Mouse (Mus musculus) embryonic facial prominence, embryonic 13.5 days (tissue): Measurements from ENCODE around the gene Arhgef19. TPM values are rescaled to one million over a fixed set of nuclear protein-coding genes. Genes with fewer than 3 reads are reported as not detected.

Experiments used
- ATAC-seq: fragments of 200-750 bp; cut with Nextera tagmentation; 2 replicates; pipeline ENCODE4 v1.8.0; 2017; ENCODE audit warnings: low read depth; ENCODE audit not compliant: insufficient number of reproducible peaks, insufficient read depth, low FRiP score, low TSS enrichment
- H3K27ac ChIP-seq: fragments of 300-500 bp; sonication (generic); 2 replicates; pipeline ENCODE4 v1.5.1; 2015; ENCODE audit warnings: moderate library complexity, mild to moderate bottlenecking, inconsistent platforms
- H3K27me3 ChIP-seq: fragments of 300-500 bp; sonication (generic); 2 replicates; pipeline ENCODE4 v1.6.1; 2015; ENCODE audit warnings: mild to moderate bottlenecking, inconsistent platforms
- H3K36me3 ChIP-seq: fragments of 300-500 bp; sonication (generic); 2 replicates; pipeline ENCODE4 v1.6.1; 2015; ENCODE audit warnings: mild to moderate bottlenecking, inconsistent platforms
- H3K4me1 ChIP-seq: fragments of 300-500 bp; sonication (generic); 2 replicates; pipeline ENCODE4 v1.6.1; 2015; ENCODE audit warnings: inconsistent platforms
- H3K4me2 ChIP-seq: fragments of 300-500 bp; sonication (generic); 2 replicates; pipeline ENCODE4 v1.6.1; 2015; ENCODE audit warnings: moderate library complexity, mild to moderate bottlenecking, inconsistent platforms
- H3K4me3 ChIP-seq: fragments of 300-500 bp; sonication (generic); 2 replicates; pipeline ENCODE4 v1.5.1; 2015; ENCODE audit warnings: mild to moderate bottlenecking, inconsistent platforms
- H3K9ac ChIP-seq: fragments of 300-500 bp; sonication (generic); 2 replicates; pipeline ENCODE4 v1.6.1; 2015; ENCODE audit warnings: mild to moderate bottlenecking, inconsistent platforms
- H3K9me3 ChIP-seq: fragments of 300-500 bp; sonication (generic); 2 replicates; pipeline ENCODE4 v1.6.1; 2016; ENCODE audit warnings: inconsistent platforms
- WGBS: fragments of 180-500 bp; shearing (Covaris S2); methylation state at CpG from one replicate; pipeline ENCODE4 v1.1.7; 2015; ENCODE audit warnings: mixed read lengths; 5-methylcytosine and 5-hydroxymethylcytosine counted together
- polyA plus RNA-seq: library from polyadenylated mRNA; unstranded; fragments of >200 nt; fragmentation: Nextera tagmentation; extraction: Ambion mirVana; gene quantifications from 2 replicates; pipeline ENCODE4 v1.2.1, GENCODE M21; 2015

Gene Arhgef19
- polyA plus RNA-seq, 1 experiment from 2014 or later = 18.9 TPM

- no peak overlapping the region for H3K4me3 ChIP-seq
- peaks cover 33% of the 10 kb centered on the region for H3K4me1 ChIP-seq
- peaks cover 81% of the 10 kb centered on the region for H3K27me3 ChIP-seq
- no peaks in the 10 kb centered on the region for H3K9me3 ChIP-seq
- H3K9ac ChIP-seq = peak overlapping the region; percentile 41
- WGBS = 6% methylated on average over 15 of the region's 15 CpGs
- peak overlapping the region; percentile 42 for H3K4me2 ChIP-seq
- 0 out of 2 replicates have a peak overlapping the region, but pooled peaks have one; percentile 30 for H3K27ac ChIP-seq
- H3K36me3 ChIP-seq = no peaks in the 10 kb centered on the region
- ATAC-seq = no peak
Observed at GRCm38 (mm10) chr4:141287518-141288004, 48.3 kb downstream of the Arhgef19 start.

GRCm38 (mm10) chr4:141288152-141288551 lies 48.9 kb downstream of the Arhgef19 start:
- no peak for ATAC-seq
- H3K4me1 ChIP-seq = peaks cover 33% of the 10 kb centered on the region

GRCm38 (mm10) chr4:141291571-141292375 lies 52.5 kb downstream of the Arhgef19 start:
- Histone ChIP-seq H3K4me1 (peaks cover 43% of the 10 kb centered on the region), H3K9ac (peak overlapping the region; percentile 58), H3K4me3 (peak overlapping the region; percentile 34), H3K9me3 (no peaks in the 10 kb centered on the region), H3K4me2 (peak overlapping the region; percentile 67), H3K27me3 (peaks cover 92% of the 10 kb centered on the region), H3K27ac (no peak overlapping the region), H3K36me3 (no peaks in the 10 kb centered on the region)
- 2% methylated on average over 47 of the region's 47 CpGs for WGBS
- ATAC-seq = no peak

More at GRCm38 (mm10) chr4:141288152-141288551, 48.9 kb downstream of the Arhgef19 start:
- 40% methylated on average over 8 of the region's 8 CpGs for WGBS
- Histone ChIP-seq H3K4me3 (no peak overlapping the region), H3K27me3 (peaks cover 87% of the 10 kb centered on the region), H3K9me3 (no peaks in the 10 kb centered on the region), H3K4me2 (no peak overlapping the region), H3K27ac (no peak overlapping the region), H3K9ac (no peak overlapping the region), H3K36me3 (no peaks in the 10 kb centered on the region)

- Histone ChIP-seq H3K9ac (0 out of 2 replicates have a peak overlapping the region, but pooled peaks have one; percentile 16), H3K36me3 (no peaks in the 10 kb centered on the region), H3K4me3 (peak overlapping the region; percentile 9), H3K4me2 (peak overlapping the region; percentile 43), H3K27me3 (peaks cover 78% of the 10 kb centered on the region), H3K4me1 (peaks cover 48% of the 10 kb centered on the region), H3K27ac (no peak overlapping the region), H3K9me3 (no peaks in the 10 kb centered on the region)
- WGBS = 5% methylated on average over 14 of the region's 15 CpGs
- no peak for ATAC-seq
Observed at GRCm38 (mm10) chr4:141295774-141296186, 56.5 kb downstream of the Arhgef19 start.

GRCm38 (mm10) chr4:141297934-141298333 lies 58.6 kb downstream of the Arhgef19 start:
- Histone ChIP-seq H3K27ac (no peak overlapping the region), H3K4me3 (no peak overlapping the region), H3K9me3 (no peaks in the 10 kb centered on the region), H3K36me3 (no peaks in the 10 kb centered on the region), H3K27me3 (peaks cover 78% of the 10 kb centered on the region), H3K4me1 (peaks cover 55% of the 10 kb centered on the region), H3K9ac (no peak overlapping the region), H3K4me2 (no peak overlapping the region)
- ATAC-seq = no peak
- WGBS = 55% methylated on average over 7 of the region's 7 CpGs

- Histone ChIP-seq H3K36me3 (no peaks in the 10 kb centered on the region), H3K4me2 (no peak overlapping the region), H3K4me3 (no peak overlapping the region), H3K4me1 (peaks cover 63% of the 10 kb centered on the region), H3K27ac (no peak overlapping the region), H3K9me3 (no peaks in the 10 kb centered on the region), H3K27me3 (peaks cover 80% of the 10 kb centered on the region), H3K9ac (no peak overlapping the region)
- WGBS = 43% methylated on average over 13 of the region's 13 CpGs
- no peak for ATAC-seq
Observed at GRCm38 (mm10) chr4:141299356-141299755, 60.1 kb downstream of the Arhgef19 start.

GRCm38 (mm10) chr4:141300196-141300595 lies 60.9 kb downstream of the Arhgef19 start:
- peaks cover 62% of the 10 kb centered on the region for H3K4me1 ChIP-seq

GRCm38 (mm10) chr4:141301116-141301553 lies 61.8 kb downstream of the Arhgef19 start, which contains the start of gene Epha2:
TSS of gene Epha2 (plus strand) at chr4:141301240.
- Histone ChIP-seq H3K9ac (peak within 1 kb of the TSS; percentile 83), H3K27me3 (peaks cover 68% of the 10 kb centered on the region), H3K9me3 (no peaks in the 10 kb centered on the region), H3K27ac (peak within 1 kb of the TSS; percentile 44; the same call in 1 of the 2 replicates), H3K4me3 (peak within 1 kb of the TSS; percentile 65), H3K36me3 (no peaks in the 10 kb centered on the region), H3K4me2 (peak within 1 kb of the TSS; percentile 95), H3K4me1 (peaks cover 57% of the 10 kb centered on the region)
- ATAC-seq = 0 out of 2 replicates have a peak, but pooled peaks have one; percentile 43
- WGBS = under 1% methylated on average over 35 of the region's 35 CpGs

More at GRCm38 (mm10) chr4:141300196-141300595, 60.9 kb downstream of the Arhgef19 start:
- H3K4me3 ChIP-seq = no peak overlapping the region
- H3K9ac ChIP-seq = no peak overlapping the region
- 62% methylated on average over 4 of the region's 4 CpGs for WGBS
- H3K36me3 ChIP-seq = no peaks in the 10 kb centered on the region
- no peak overlapping the region for H3K27ac ChIP-seq
- H3K9me3 ChIP-seq = no peaks in the 10 kb centered on the region
- H3K27me3 ChIP-seq = peaks cover 78% of the 10 kb centered on the region
- ATAC-seq = no peak
- H3K4me2 ChIP-seq = no peak overlapping the region

GRCm38 (mm10) chr4:141301591-141302427 lies 62.5 kb downstream of the Arhgef19 start:
- Histone ChIP-seq H3K27me3 (peaks cover 61% of the 10 kb centered on the region), H3K27ac (peak overlapping the region; percentile 44; the same call in 1 of the 2 replicates), H3K4me3 (peak overlapping the region; percentile 65), H3K9ac (peak overlapping the region; percentile 83), H3K36me3 (no peaks in the 10 kb centered on the region), H3K4me2 (peak overlapping the region; percentile 95), H3K4me1 (peaks cover 60% of the 10 kb centered on the region), H3K9me3 (no peaks in the 10 kb centered on the region)
- no peak for ATAC-seq
- WGBS = under 1% methylated on average over 51 of the region's 51 CpGs

GRCm38 (mm10) chr4:141302428-141303401 lies 63.4 kb downstream of the Arhgef19 start:
- ATAC-seq = no peak
- H3K4me2 ChIP-seq = peak overlapping the region; percentile 95
- peak overlapping the region; percentile 83 for H3K9ac ChIP-seq
- peaks cover 59% of the 10 kb centered on the region for H3K4me1 ChIP-seq
- peak overlapping the region; percentile 65 for H3K4me3 ChIP-seq
- 0 out of 2 replicates have a peak overlapping the region, but pooled peaks have one; percentile 28 for H3K27ac ChIP-seq
- peaks cover 55% of the 10 kb centered on the region for H3K27me3 ChIP-seq
- no peaks in the 10 kb centered on the region for H3K9me3 ChIP-seq
- H3K36me3 ChIP-seq = no peaks in the 10 kb centered on the region
- WGBS = 10% methylated on average over 27 of the region's 27 CpGs
